Mouse (Mus musculus) heart, embryonic 13.5 days (tissue): ENCODE results near the gene Pld1. TPM values are rescaled to one million over a fixed set of nuclear protein-coding genes. Genes with fewer than 3 reads are reported as not detected.

ENCODE experiments used
- ATAC-seq: fragments of 200-750 bp; cut with Nextera tagmentation; 2 replicates; pipeline ENCODE4 v1.8.0; 2017; ENCODE audit warnings: moderate TSS enrichment; ENCODE audit not compliant: insufficient number of reproducible peaks, low FRiP score, low TSS enrichment; ENCODE audit errors: extremely low read depth
- H3K27ac ChIP-seq: fragments of 300-500 bp; sonication (generic); replicated peaks from 2 replicates; pipeline ENCODE4 v1.5.1; 2015; ENCODE audit warnings: moderate library complexity, mild to moderate bottlenecking, inconsistent platforms
- H3K27me3 ChIP-seq: fragments of 300-500 bp; sonication (generic); replicated peaks from 2 replicates; pipeline ENCODE4 v1.6.1; 2015; ENCODE audit warnings: mild to moderate bottlenecking, inconsistent platforms
- H3K36me3 ChIP-seq: fragments of 300-500 bp; sonication (generic); 2 replicates; pipeline ENCODE4 v1.6.1; 2015; ENCODE audit warnings: mild to moderate bottlenecking, inconsistent platforms
- H3K4me1 ChIP-seq: fragments of 300-500 bp; sonication (generic); 2 replicates; pipeline ENCODE4 v1.6.1; 2015; ENCODE audit warnings: inconsistent platforms
- H3K4me2 ChIP-seq: fragments of 300-500 bp; sonication (generic); 2 replicates; pipeline ENCODE4 v1.6.1; 2015; ENCODE audit warnings: inconsistent platforms, mild to moderate bottlenecking, moderate library complexity
- H3K4me3 ChIP-seq: fragments of 300-500 bp; sonication (generic); 2 replicates; pipeline ENCODE4 v1.5.1; 2015; ENCODE audit warnings: moderate library complexity, mild to moderate bottlenecking, inconsistent platforms
- H3K9ac ChIP-seq: fragments of 300-500 bp; sonication (generic); 2 replicates; pipeline ENCODE4 v1.6.1; 2015; ENCODE audit warnings: inconsistent platforms, mild to moderate bottlenecking, moderate library complexity
- H3K9me3 ChIP-seq: fragments of 300-500 bp; sonication (generic); 2 replicates; pipeline ENCODE4 v1.6.1; 2016; ENCODE audit warnings: inconsistent platforms
- WGBS: fragments of 180-500 bp; shearing (Covaris S2); methylation state at CpG from one replicate; pipeline ENCODE4 v1.1.7; 2015; ENCODE audit warnings: mixed read lengths; 5-methylcytosine and 5-hydroxymethylcytosine counted together
- polyA plus RNA-seq: library from polyadenylated mRNA; unstranded; fragments of >200 nt; fragmentation: Nextera tagmentation; extraction: Ambion mirVana; gene quantifications from 2 replicates; pipeline ENCODE4 v1.2.1, GENCODE M21; 2015

The Pld1 gene
- polyA plus RNA-seq, 1 experiment from 2014 or later, result 4.1 TPM

- Histone ChIP-seq H3K36me3 (no peaks in the 10 kb centered on the region), H3K4me1 (peaks cover under 1% of the 10 kb centered on the region), H3K9ac (no peak overlapping the region), H3K9me3 (no peaks in the 10 kb centered on the region), H3K27ac (no peak overlapping the region), H3K27me3 (peaks cover 6% of the 10 kb centered on the region; the same call in 1 of the 2 replicates), H3K4me2 (no peak overlapping the region), H3K4me3 (no peak overlapping the region)
- ATAC-seq, result no peak
- WGBS, result 0% methylated on average over 1 of the region's 1 CpGs
Measured at GRCm38 (mm10) chr3:28165598-28165997, 227.1 kb downstream of the Pld1 start.

DNA sequence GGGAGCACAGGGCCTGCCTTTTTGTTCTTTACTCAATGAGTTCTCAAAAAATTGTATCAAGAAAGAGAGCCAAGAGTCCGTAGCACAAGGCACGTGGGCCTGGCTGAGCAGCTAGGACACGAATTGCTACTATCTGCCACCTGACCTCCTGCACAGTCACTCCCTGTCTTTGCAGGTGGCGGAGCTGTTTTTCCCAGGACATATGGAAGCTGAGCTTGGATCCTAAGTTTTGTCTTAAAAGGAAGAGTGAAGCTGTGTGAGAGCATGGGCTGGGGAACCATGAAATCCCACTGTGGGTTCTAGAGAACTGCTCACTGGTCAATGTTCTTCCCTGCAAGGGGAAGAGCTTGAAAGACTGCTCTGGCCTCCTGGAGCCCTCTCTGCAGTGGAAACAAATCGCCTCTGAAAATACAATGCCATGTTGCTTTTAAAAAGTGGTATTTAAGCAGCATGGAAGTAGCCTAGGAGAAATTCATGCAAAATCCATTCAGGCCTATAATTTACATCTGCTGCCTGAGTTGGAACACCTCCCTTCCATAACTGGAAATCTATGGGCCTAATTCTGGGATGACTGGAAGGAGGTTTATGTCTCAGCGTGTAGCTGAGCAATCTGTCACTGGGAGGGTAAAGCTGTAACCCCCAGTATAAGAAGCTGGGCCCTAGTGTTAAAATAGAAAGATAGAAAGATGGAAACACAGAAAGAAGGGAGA, 229.5 kb downstream of the Pld1 start:
- H3K4me2 ChIP-seq, result no peak overlapping the region
- no peak overlapping the region for H3K4me3 ChIP-seq
- WGBS, result 81% methylated on average over 6 of the region's 6 CpGs
- H3K36me3 ChIP-seq, result no peaks in the 10 kb centered on the region
- H3K9me3 ChIP-seq, result no peaks in the 10 kb centered on the region
- H3K27me3 ChIP-seq, result peaks cover 6% of the 10 kb centered on the region; the same call in 1 of the 2 replicates
- ATAC-seq, result no peak
- H3K9ac ChIP-seq, result no peak overlapping the region
- H3K4me1 ChIP-seq, result peaks cover 14% of the 10 kb centered on the region
- no peak overlapping the region for H3K27ac ChIP-seq

GRCm38 (mm10) chr3:28170911-28171618, 232.6 kb downstream of the Pld1 start:
- H3K27ac ChIP-seq, result no peak overlapping the region; the same call in 1 of the 2 replicates
- no peak overlapping the region for H3K9ac ChIP-seq
- H3K4me1 ChIP-seq, result peaks cover 18% of the 10 kb centered on the region
- H3K27me3 ChIP-seq, result no peaks in the 10 kb centered on the region; the same call in 1 of the 2 replicates
- H3K36me3 ChIP-seq, result no peaks in the 10 kb centered on the region
- WGBS, result 35% methylated on average over 17 of the region's 17 CpGs
- peak overlapping the region; percentile 40 for H3K4me2 ChIP-seq
- peak; percentile 19; the same call in 1 of the 2 replicates for ATAC-seq
- no peaks in the 10 kb centered on the region for H3K9me3 ChIP-seq
- H3K4me3 ChIP-seq, result no peak overlapping the region

- H3K36me3 ChIP-seq, result no peaks in the 10 kb centered on the region
- H3K4me3 ChIP-seq, result 0 out of 2 replicates have a peak overlapping the region, but pooled peaks have one; percentile 8
- H3K27ac ChIP-seq, result no peak overlapping the region
- WGBS, result 17% methylated on average over 21 of the region's 21 CpGs
- H3K27me3 ChIP-seq, result peaks cover 3% of the 10 kb centered on the region; the same call in 1 of the 2 replicates
- no peak for ATAC-seq
- 0 out of 2 replicates have a peak overlapping the region, but pooled peaks have one; percentile 28 for H3K9ac ChIP-seq
- peak overlapping the region; percentile 54 for H3K4me2 ChIP-seq
- H3K4me1 ChIP-seq, result peaks cover 20% of the 10 kb centered on the region
- H3K9me3 ChIP-seq, result no peaks in the 10 kb centered on the region
Measured at GRCm38 (mm10) chr3:28175997-28176967, 237.8 kb downstream of the Pld1 start.

- Histone ChIP-seq H3K27me3 (peaks cover 3% of the 10 kb centered on the region; the same call in 1 of the 2 replicates), H3K36me3 (no peaks in the 10 kb centered on the region), H3K9me3 (no peaks in the 10 kb centered on the region), H3K9ac (no peak overlapping the region), H3K4me3 (no peak overlapping the region), H3K4me2 (no peak overlapping the region), H3K27ac (no peak overlapping the region), H3K4me1 (peaks cover 15% of the 10 kb centered on the region)
- ATAC-seq, result no peak
- 58% methylated on average over 6 of the region's 6 CpGs for WGBS
Measured at GRCm38 (mm10) chr3:28178333-28178732, 239.8 kb downstream of the Pld1 start.

Other genes starting within 250 kb of the Pld1 start
- gene Fndc3b, start 227.4 kb upstream of the Pld1 start, polyA plus RNA-seq, result 22.3 and 24.0 TPM in 2 replicates
- not detected in 2 replicates for gene Tmem212, start 42.3 kb upstream of the Pld1 start, polyA plus RNA-seq